Mouse (Mus musculus): Measurements from ENCODE around the gene Pced1b. TPM values are rescaled to one million over a fixed set of nuclear protein-coding genes. Genes with fewer than 3 reads are reported as not detected.

The Pced1b gene
- polyA plus RNA-seq, 1 experiment from 2014 or later = 4.1 TPM

DNA sequence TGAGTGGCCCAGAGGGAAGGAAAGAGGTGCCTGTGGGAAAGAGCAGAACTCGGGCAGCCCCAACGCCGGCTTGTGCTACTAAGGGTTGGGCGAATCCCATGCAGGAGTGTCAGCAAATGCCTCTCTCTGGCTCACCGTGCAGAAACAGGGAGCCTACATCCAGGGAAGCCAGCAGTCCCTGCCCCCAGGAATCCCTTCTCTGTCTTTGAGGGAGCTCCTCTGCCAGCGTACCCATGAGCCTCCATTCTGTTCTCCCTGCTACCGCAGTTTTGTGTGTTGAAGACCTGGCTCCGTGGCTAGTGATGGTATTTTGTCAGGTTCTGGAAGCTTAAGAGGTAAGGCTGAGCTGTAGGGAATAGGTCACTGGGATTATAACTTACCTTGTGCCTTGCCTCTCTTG lies 33.2 kb downstream of the Pced1b start:
- 88% methylated on average over 8 of the region's 8 CpGs for WGBS
- H3K27ac ChIP-seq (replicated peaks) = no peak overlapping the region
- H3K9ac ChIP-seq (replicated peaks) = no peak overlapping the region
- ATAC-seq (replicated peaks) = no peak
- peaks cover 7% of the 10 kb centered on the region for H3K4me1 ChIP-seq
- H3K4me3 ChIP-seq = no peak overlapping the region
- no peaks in the 10 kb centered on the region for H3K9me3 ChIP-seq
- no peak overlapping the region for H3K4me2 ChIP-seq (replicated peaks)
- H3K27me3 ChIP-seq = no peaks in the 10 kb centered on the region
- no peaks in the 10 kb centered on the region for H3K36me3 ChIP-seq

DNA sequence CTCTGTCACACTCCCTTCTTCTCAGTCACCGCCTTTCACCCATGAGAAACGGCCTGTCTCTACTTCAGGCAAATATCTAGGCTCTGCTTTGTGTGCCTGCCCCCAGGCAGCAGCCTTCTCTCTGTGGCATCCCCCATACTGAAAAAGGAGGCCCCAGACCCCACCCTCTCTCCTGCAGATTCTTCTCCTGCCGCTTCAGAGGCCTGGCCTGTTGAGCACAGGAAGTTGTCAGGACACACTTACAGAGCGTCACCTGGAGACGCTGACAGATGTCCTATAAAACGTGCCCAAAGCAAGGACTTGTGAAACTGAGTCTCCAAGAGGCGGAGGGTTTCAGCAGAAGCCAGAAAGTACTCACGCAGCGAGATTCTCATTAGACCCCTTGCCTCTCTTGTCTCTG lies 33.9 kb downstream of the Pced1b start:
- Histone ChIP-seq H3K27ac (replicated peaks) (no peak overlapping the region), H3K4me2 (replicated peaks) (no peak overlapping the region), H3K27me3 (no peaks in the 10 kb centered on the region), H3K36me3 (no peaks in the 10 kb centered on the region), H3K4me3 (no peak overlapping the region), H3K9ac (replicated peaks) (no peak overlapping the region), H3K9me3 (no peaks in the 10 kb centered on the region), H3K4me1 (peaks cover 7% of the 10 kb centered on the region)
- 73% methylated on average over 9 of the region's 9 CpGs for WGBS
- no peak for ATAC-seq (replicated peaks)

DNA sequence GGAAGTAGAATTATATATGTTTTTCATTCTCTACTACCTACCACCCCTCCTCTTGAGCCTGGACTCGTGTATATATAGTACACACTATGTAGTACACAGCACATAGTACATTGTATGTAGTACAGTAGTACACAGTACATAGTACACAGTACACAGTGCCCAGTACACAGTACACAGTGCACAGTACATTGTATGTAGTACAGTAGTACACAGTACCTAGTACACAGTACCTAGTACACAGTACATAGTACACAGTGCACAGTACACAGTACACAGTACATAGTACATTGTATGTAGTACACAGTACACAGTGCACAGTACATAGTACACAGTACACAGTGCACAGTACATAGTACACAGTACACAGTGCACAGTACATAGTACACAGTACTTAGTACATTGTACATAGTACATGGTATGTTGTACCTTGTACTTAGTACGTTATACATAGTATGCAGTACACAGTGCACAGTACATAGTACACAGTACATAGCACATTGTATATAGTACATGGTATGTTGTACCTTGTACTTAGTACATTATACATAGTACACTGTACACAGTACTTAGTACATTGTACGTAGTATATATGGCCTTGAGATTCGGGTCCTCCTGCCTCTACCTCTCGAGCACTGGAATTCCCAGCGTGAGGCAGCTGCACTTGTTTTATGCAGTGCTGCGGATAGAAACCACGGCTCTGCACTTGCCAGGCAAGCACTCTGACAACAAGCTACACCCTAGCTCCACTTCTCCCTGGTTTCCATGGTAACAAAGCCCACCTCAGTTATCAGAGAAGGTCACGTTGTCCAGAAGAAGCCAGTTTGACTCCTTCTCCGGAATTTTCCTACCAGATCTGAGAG lies 35.0 kb downstream of the Pced1b start:
- no peak overlapping the region for H3K4me2 ChIP-seq (replicated peaks)
- WGBS = 62% methylated on average over 10 of the region's 10 CpGs
- peak; percentile 35; the same call in 1 of the 2 replicates for ATAC-seq (replicated peaks)
- no peaks in the 10 kb centered on the region for H3K36me3 ChIP-seq
- no peak overlapping the region for H3K9ac ChIP-seq (replicated peaks)
- H3K9me3 ChIP-seq = no peaks in the 10 kb centered on the region
- no peak overlapping the region for H3K4me3 ChIP-seq
- H3K4me1 ChIP-seq = peaks cover under 1% of the 10 kb centered on the region
- 0 out of 2 replicates have a peak overlapping the region, but pooled peaks have one; percentile 11 for H3K27ac ChIP-seq (replicated peaks)
- H3K27me3 ChIP-seq = no peaks in the 10 kb centered on the region

DNA sequence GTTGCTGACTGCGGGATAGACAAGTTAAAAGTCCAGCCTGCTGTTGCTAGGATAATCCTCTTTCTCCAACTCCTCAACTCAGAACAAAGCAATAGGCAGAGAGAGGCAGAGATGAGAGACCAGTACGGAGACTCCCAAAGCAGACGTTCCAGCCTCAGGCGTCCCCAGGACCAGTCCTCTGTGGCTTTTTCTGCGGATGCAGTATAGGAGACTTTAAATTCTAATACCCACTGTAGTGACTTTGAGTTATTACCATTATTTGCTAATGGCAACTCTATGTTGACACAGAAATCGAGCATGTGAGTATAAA lies 35.6 kb downstream of the Pced1b start:
- no peak overlapping the region for H3K4me2 ChIP-seq (replicated peaks)
- no peaks in the 10 kb centered on the region for H3K27me3 ChIP-seq
- no peaks in the 10 kb centered on the region for H3K4me1 ChIP-seq
- 72% methylated on average over 6 of the region's 6 CpGs for WGBS
- H3K27ac ChIP-seq (replicated peaks) = 0 out of 2 replicates have a peak overlapping the region, but pooled peaks have one; percentile 11
- H3K9ac ChIP-seq (replicated peaks) = no peak overlapping the region
- no peaks in the 10 kb centered on the region for H3K9me3 ChIP-seq
- no peaks in the 10 kb centered on the region for H3K36me3 ChIP-seq
- H3K4me3 ChIP-seq = no peak overlapping the region
- 0 out of 2 replicates have a peak, but pooled peaks have one; percentile 13 for ATAC-seq (replicated peaks)

DNA sequence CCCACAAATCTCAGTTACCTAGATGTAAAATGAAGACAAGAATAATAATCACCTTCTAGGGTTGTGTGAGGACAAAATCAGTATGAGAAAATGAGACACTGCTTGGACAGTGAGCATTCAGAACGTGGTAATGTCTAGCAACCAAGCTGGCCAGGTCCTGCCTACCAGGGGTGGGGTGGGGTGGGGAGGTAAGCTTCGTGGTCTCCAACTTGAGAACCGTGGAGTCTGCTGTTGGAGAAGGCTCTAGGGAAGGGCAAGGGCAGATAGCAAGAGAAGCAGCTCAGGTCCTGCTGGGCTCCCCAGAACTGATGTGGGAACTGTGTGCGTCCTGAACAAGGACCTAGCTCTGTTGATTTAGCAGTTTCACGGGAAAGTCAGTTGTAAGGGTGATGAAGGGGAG lies 37.3 kb downstream of the Pced1b start:
- no peaks in the 10 kb centered on the region for H3K9me3 ChIP-seq
- no peak overlapping the region for H3K9ac ChIP-seq (replicated peaks)
- H3K27ac ChIP-seq (replicated peaks) = no peak overlapping the region
- 80% methylated on average over 5 of the region's 5 CpGs for WGBS
- H3K4me3 ChIP-seq = no peak overlapping the region
- H3K27me3 ChIP-seq = no peaks in the 10 kb centered on the region
- no peaks in the 10 kb centered on the region for H3K36me3 ChIP-seq
- H3K4me1 ChIP-seq = no peaks in the 10 kb centered on the region
- H3K4me2 ChIP-seq (replicated peaks) = no peak overlapping the region
- ATAC-seq (replicated peaks) = no peak

DNA sequence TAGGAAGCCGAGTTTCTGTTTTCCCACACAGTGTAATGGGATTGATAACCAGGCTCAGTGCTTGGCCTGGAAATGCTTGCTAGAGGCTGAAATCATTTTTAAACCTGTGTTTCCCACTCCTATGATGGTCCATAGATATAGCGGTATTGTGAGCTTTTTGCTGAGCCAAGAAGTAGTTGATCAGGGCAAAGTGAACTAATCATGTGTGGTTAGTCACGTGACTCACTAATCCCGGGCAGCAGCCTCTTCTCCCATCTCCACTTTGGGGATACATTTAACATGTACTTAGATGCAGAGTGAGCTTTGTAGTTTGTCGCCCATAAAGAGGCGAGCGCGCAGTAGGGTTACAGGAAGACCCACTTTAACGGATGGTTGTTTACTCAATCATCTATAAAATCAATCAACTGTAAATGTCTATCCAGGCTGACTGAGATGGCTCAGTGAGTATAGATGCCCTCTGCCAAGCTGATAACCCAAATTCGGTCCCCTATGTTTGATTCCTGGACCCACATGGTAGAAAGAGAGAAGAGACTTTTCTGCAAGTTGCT lies 38.8 kb downstream of the Pced1b start:
- no peak for ATAC-seq (replicated peaks)
- Histone ChIP-seq H3K9ac (replicated peaks) (no peak overlapping the region), H3K36me3 (no peaks in the 10 kb centered on the region), H3K4me2 (replicated peaks) (no peak overlapping the region), H3K4me1 (no peaks in the 10 kb centered on the region), H3K27me3 (no peaks in the 10 kb centered on the region), H3K4me3 (no peak overlapping the region), H3K9me3 (no peaks in the 10 kb centered on the region), H3K27ac (replicated peaks) (no peak overlapping the region)
- WGBS = 93% methylated on average over 10 of the region's 10 CpGs

DNA sequence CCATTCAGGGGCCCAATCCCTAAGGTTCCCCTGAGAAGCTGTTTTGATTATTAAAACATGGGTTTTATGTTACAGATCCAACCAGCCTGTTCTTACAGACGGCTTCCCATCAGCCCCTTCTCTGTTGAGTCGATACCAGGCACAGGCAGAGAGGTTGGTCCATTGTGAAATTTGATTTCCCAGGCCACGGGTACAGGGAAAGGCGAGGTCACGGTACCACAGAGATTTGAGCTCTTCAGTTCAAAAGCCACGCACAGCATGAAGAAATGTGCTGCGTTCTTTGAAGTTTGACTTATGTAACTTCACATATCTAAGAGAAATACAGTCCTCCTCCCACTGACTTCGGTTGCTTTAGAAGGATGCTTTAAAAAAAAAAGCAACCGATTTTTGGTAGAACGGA lies 39.8 kb downstream of the Pced1b start:
- WGBS = 89% methylated on average over 10 of the region's 10 CpGs
- H3K27ac ChIP-seq (replicated peaks) = no peak overlapping the region
- no peak overlapping the region for H3K4me3 ChIP-seq
- H3K36me3 ChIP-seq = no peaks in the 10 kb centered on the region
- no peak overlapping the region for H3K9ac ChIP-seq (replicated peaks)
- H3K9me3 ChIP-seq = no peaks in the 10 kb centered on the region
- no peaks in the 10 kb centered on the region for H3K27me3 ChIP-seq
- H3K4me1 ChIP-seq = no peaks in the 10 kb centered on the region
- no peak for ATAC-seq (replicated peaks)
- no peak overlapping the region for H3K4me2 ChIP-seq (replicated peaks)

DNA sequence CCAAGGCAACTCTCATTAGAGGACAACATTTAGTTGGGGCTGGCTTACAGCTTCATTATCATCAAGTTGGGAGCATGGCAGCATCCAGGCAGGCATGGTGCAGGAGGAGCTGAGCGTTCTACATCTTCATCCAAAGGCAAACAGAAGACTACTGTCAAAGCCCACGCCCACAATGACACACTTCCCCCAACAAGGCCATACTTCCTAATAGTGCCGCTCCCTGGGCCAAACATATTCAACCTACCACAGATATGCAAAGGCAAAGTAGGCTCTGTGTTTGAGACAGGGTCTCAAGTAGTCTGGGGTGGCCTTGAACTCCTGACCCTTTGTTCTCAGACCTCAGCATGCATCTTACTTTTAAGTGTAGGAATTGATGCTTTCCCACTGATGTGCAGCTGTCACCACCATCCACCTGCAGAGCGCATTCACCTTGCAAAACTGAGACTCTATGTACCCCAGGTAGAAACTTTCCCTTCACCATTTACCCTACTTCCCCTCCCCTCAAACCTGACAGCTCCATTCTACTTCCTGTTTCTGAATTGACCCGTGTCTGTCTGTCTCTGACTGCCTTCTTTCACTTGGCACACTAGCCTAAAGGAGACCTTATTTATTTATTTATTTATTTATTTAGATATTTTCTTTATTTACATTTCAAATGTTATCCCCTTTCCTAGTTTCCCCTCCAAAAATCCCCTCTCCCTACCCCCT lies 40.7 kb downstream of the Pced1b start:
- H3K27me3 ChIP-seq = no peaks in the 10 kb centered on the region
- H3K4me3 ChIP-seq = no peak overlapping the region
- 89% methylated on average over 5 of the region's 5 CpGs for WGBS
- H3K9ac ChIP-seq (replicated peaks) = no peak overlapping the region
- no peaks in the 10 kb centered on the region for H3K4me1 ChIP-seq
- H3K4me2 ChIP-seq (replicated peaks) = no peak overlapping the region
- no peaks in the 10 kb centered on the region for H3K36me3 ChIP-seq
- ATAC-seq (replicated peaks) = no peak
- no peak overlapping the region for H3K27ac ChIP-seq (replicated peaks)
- no peaks in the 10 kb centered on the region for H3K9me3 ChIP-seq

DNA sequence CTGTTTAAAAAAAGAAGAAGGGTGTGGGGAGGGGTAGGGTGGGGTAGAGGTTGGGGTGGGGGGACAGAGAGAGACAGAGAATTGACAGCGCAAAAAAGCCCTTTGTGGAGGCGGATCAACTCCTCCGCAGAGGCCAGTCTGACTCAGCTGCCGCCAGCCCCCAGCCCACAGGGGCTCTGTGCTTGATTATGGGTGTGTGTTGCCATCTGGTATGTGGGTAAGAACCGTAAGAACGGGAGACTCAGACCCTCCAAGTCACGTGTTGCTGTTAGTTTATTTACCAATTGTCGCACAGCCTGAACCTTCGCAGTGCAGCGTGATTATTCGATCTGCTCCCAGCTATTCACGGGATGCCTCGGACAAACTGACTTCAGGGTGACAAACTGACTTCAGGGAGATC lies 41.8 kb downstream of the Pced1b start:
- ATAC-seq (replicated peaks) = no peak
- no peaks in the 10 kb centered on the region for H3K36me3 ChIP-seq
- no peaks in the 10 kb centered on the region for H3K27me3 ChIP-seq
- H3K27ac ChIP-seq (replicated peaks) = no peak overlapping the region
- H3K4me3 ChIP-seq = no peak overlapping the region
- no peak overlapping the region for H3K9ac ChIP-seq (replicated peaks)
- WGBS = 84% methylated on average over 13 of the region's 13 CpGs
- no peak overlapping the region for H3K4me2 ChIP-seq (replicated peaks)
- H3K9me3 ChIP-seq = no peaks in the 10 kb centered on the region
- H3K4me1 ChIP-seq = no peaks in the 10 kb centered on the region

DNA sequence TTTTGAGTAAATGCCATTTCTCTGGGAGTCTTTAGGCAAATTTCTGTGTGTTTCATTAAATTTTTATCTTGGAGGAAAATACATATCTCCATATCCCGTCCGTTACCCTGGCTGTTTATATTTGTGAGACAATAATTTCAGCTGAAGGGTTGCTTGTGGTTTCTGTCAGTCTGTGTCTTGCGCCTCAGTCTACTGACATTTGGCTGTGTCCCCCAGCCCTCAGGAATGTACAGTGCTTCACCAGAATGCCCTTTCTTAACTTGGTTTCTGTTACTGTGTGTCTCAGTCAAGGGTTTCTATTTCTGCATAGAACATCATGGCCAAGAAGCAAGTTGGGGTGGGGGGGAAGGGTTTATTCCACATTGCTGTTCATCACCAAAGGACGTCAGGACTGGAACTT lies 42.3 kb downstream of the Pced1b start:
- no peak for ATAC-seq (replicated peaks)
- Histone ChIP-seq H3K9me3 (no peaks in the 10 kb centered on the region), H3K4me3 (no peak overlapping the region), H3K27me3 (no peaks in the 10 kb centered on the region), H3K36me3 (no peaks in the 10 kb centered on the region), H3K9ac (replicated peaks) (no peak overlapping the region), H3K27ac (replicated peaks) (no peak overlapping the region), H3K4me1 (no peaks in the 10 kb centered on the region), H3K4me2 (replicated peaks) (no peak overlapping the region)
- WGBS = 95% methylated on average over 4 of the region's 4 CpGs

DNA sequence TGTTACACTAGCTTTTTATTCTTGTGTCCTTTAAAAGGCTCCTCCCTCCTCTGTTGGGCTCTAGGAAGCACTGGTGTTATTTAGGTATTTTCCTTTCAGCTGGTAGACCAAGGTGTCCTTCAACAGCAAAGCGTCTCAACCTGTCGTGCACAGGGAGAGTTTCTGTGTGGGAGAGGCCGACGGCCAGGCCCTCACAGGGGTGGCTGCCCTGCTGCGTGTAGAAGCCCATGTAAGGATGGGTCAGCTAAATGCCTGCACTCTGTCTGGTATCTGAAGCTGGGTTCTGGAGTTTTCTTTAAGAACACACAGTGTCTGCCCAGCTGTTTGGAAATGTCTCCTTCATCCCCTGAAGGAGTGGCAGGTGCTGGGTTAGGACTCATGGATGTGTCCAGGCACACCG lies 43.4 kb downstream of the Pced1b start:
- H3K4me1 ChIP-seq = no peaks in the 10 kb centered on the region
- no peak overlapping the region for H3K4me2 ChIP-seq (replicated peaks)
- H3K9ac ChIP-seq (replicated peaks) = no peak overlapping the region
- no peak overlapping the region for H3K27ac ChIP-seq (replicated peaks)
- no peaks in the 10 kb centered on the region for H3K9me3 ChIP-seq
- no peak overlapping the region for H3K4me3 ChIP-seq
- H3K27me3 ChIP-seq = no peaks in the 10 kb centered on the region
- 89% methylated on average over 6 of the region's 6 CpGs for WGBS
- no peaks in the 10 kb centered on the region for H3K36me3 ChIP-seq
- ATAC-seq (replicated peaks) = no peak

DNA sequence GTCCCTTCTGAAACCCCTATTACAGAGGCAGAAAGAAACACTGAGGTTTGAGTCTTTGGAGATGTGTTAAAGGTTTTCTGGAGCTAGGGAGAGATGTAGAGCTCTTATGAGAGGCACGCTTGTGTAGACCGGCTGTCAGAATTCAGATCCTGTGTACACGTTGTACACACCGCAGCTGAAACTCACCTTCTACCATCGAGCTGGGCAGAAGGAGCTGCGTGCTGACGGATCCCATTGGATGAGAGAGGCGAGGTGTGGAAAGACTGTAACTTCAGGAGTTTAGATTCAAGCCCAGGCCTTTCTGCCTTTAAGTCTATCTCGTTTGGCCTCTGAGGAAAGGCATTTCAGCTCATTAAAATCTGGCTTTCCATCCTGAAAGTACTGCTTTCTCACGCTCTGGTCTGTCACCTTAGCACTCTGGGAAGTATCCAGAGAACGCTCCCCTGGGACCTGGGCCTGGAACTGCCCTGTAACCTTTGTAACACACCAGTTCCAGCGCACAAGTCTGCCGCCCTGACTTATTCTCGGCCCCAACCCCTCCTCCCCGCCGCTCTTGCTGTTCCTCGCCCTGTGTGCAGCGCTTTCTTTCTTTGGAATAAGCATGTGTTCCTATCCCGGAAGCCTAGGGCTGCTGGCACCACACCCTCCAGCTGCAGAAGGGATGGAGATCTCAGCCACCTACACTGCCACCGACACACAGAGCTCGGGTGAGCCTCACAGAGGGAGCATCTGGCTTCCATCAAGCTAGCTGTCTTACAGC lies 44.6 kb downstream of the Pced1b start:
- no peak for ATAC-seq (replicated peaks)
- Histone ChIP-seq H3K9me3 (no peaks in the 10 kb centered on the region), H3K27me3 (no peaks in the 10 kb centered on the region), H3K4me1 (no peaks in the 10 kb centered on the region), H3K4me3 (no peak overlapping the region), H3K9ac (replicated peaks) (no peak overlapping the region), H3K4me2 (replicated peaks) (no peak overlapping the region), H3K36me3 (no peaks in the 10 kb centered on the region), H3K27ac (replicated peaks) (no peak overlapping the region)
- 82% methylated on average over 21 of the region's 21 CpGs for WGBS
